Mouse (Mus musculus) brain, embryonic 14.5 days (tissue): ENCODE measurements around the gene 4632433K11Rik.

Experiments
- CTCF ChIP-seq: fragments of 200-500 bp; IDR thresholded peaks from 2 replicates; pipeline ENCODE4 v1.5.1; 2012; ENCODE audit warnings: inconsistent platforms, mild to moderate bottlenecking, moderate library complexity, borderline replicate concordance; ENCODE audit not compliant: insufficient read depth, insufficient read length; ENCODE audit errors: extremely low read depth
- POLR2A ChIP-seq: fragments of 200-500 bp; IDR thresholded peaks from 2 replicates; pipeline ENCODE4 v1.6.1; 2012; ENCODE audit warnings: mild to moderate bottlenecking, inconsistent platforms, borderline replicate concordance; ENCODE audit not compliant: poor library complexity, insufficient read depth, insufficient read length, severe bottlenecking; ENCODE audit errors: extremely low read depth

- TF ChIP-seq POLR2A (no peak), CTCF (no peak)
Measured at GRCm38 (mm10) chr7:5012681-5013513, 21.0 kb upstream of the 4632433K11Rik start.
